Mouse (Mus musculus) mesoderm, embryonic 11.5 days (tissue): ENCODE results near the gene Hoxc12.

ENCODE experiments used
- DNase-seq: peaks from one replicate; pipeline ENCODE4 v3.0.0-alpha.2; 2012; ENCODE audit warnings: low read depth, low spot score

Gene Hoxc12

DNA sequence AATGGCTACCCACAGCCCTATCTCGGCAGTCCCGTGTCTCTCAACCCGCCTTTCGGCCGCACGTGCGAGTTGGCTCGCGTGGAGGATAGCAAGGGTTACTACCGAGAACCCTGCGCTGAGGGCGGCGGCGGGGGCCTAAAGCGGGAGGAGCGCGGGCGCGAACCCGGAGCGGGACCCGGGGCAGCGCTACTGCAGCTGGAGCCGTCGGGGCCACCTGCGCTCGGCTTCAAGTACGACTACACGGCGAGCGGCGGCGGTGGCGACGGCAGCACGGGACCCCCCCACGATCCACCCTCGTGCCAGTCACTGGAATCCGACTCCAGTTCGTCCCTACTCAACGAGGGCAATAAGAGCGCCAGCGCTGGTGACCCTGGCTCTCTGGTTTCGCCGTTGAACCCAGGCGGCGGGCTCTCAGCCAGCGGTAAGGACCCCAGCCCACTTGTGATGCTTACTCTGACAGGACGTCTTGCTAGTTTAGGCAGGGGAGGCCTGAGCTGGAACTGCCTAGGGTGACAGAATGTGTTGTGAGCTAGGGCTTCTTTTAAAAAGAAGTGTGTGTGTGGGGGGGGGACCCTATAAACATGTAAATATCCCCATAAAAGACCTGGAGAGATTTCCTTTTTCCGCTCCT, 594 bp downstream of the Hoxc12 start:
- DNase-seq, result no peak

DNA sequence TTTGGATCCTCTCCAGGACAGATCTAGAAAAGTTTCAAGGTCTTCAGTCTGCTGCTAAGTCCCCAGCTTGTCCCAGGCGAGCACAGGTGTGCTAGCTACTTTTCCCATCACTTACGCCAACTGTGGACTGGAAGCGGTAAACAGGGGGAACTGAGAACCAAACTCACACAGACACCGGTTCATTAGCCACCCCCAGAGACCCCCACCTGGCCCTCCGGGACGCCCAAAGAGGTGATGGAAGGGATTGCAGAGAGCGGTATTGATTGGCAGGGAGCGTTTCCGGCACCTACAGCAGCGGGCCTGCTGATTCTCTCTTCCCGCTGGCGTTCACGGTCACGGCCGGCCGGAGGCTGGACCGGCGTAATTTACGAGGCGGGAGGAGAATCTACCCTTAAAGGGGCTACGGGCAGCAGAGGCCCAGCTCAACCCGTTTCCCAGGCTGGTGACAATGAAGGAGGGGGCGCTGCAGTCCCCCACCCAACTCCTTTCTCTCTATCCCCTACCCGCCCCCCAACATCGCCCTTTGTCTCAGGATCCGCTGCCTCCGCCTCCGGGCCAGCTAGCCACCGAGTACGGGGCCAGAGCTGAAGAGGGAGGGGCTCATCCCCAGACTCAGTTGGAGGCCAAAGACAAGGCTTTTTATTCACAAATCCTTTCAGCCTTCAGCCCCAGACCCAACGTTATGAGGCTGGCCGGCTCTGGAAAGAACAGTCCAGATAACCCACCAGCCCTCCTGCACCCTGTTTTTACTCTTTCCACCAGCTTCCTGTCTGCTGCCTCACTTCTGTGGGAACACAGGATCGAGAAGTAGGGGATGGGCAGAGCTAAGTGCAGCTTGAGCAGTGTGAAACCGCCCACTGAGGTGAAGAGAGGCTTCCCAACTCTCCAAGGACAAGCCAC, 2.9 kb downstream of the Hoxc12 start:
- no peak for DNase-seq

DNA sequence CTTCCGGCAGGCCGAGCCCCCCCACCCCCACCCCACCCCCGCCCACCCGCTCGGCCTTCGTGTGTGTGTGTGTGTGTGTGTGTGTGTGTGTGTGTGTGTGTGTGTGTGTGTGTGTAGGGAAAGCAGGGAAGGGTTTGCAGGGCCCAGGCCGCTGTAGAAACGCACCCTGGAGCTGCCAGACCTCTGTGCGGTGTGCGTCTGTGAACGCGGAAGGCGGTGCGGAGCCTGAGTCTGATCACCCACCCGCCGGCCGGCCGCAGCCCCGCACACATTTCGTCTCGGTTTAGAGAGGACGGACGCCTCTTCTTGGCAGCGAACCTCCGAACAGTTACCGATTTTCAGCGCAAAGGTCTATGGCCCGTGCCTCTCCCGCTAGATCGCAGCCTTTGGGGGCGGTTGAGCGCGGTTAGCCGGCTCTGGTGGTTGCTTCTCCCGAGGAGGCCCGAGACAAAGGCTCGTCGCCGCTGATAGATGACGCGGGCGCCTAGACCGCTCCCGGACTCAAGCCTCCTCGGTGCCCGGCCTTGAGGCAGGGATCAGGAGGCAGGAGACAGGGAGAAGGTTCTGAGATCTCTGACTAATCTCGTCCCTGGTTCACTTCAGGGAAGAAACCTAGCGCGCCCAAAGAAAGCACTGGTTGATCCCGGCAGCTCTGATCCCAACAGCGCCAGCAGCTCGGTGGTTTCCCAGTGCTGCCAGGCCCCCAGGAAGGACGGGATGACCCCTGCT, 6.3 kb downstream of the Hoxc12 start:
- DNase-seq, result no peak

DNA sequence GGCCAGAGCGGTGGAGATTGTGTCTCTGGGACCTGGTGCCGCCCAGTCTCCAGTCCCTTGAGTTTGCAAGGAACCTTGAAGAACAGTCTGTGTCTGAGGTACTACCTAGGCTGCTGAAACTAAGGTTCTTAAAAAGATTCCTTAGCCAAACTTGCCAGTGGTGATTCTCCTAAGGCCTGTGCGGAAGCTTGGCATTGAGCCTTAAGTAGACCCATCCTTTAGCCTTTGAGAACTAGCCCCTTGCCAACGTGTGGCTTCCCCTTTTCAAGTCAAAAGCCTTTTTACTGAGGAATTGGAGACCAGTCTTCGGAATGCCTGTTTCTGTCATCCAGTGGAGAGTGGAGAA, 6.9 kb downstream of the Hoxc12 start:
- DNase-seq, result no peak

DNA sequence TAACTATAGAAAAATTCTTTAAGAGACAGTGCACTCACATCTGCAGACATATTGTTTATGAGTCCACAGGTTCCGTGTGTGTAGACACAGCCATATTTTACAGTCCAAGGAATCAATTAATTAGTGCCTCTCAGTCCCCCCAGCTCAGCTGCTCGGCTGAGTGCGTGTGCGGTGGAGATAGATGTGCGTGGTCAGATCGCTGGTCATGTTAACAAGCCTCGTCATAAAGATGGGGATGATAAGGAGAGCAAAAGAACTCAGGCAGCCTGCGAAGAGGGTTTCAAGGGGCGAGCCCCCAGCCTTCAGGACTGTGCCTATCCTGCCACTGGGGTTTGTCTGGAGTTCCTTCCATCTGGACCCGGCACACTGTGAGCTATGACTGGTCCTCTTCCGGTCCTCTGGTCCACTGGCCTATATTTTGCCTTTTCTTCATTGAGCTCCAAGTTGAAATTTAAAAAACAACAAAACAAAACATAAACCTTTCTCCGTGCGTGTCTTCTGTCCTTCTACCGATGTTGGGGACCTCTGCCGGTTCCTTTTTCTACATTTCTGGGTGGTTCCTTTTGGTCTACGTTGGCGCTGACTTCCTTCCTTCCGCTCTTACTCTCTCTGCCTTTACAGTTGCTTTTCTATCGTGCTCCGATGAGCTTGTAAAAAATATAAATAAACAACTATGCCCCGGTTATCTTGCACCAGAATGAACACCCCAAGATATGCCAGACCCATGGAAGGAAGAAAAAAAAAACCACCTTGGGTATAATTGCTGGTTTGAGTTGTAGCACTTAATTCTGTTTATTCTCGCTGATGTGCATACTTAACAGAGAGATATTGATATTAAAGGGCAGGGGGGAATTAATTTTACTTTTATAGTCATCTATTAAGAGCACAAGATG, 8.9 kb downstream of the Hoxc12 start:
- no peak for DNase-seq

DNA sequence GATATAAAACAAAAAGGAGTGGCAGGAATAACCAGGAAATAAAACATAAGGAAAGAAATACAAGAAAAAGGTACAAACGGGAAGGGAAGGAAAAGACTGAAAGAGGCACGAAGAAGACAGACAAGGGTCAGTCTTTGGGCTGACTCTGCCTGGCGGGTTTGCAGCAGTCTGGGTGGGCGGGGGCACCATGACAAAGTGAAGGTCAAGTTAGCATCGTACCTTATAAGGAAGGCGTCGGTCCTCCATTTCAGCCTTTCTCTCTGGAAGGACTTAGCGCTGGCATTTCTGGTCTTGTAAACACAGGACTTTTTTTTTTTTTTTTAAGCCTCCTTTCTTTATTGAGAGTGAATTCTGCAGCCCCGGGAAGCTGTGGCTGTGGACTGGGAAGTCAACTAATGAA, 10.7 kb downstream of the Hoxc12 start:
- DNase-seq, result no peak

DNA sequence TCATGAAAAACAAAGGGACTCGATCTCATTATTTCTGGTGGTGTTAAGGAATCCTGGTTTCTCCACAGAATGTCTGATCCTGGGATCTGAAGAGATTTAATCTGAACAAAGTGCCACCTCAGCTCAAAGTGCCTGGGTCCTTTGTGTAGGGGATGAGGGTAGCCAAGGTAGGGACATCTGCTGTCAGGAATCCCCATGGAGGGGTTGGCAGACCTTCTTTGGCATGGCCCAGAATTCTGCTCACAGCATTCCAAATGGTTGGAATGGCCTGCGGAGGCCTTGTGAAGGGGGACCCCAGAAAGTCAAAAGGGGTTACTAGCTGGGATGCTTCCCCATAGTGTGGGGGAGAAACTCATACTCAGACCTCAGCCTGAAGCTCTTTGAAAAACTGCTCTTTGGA, 12.3 kb downstream of the Hoxc12 start:
- DNase-seq, result no peak

DNA sequence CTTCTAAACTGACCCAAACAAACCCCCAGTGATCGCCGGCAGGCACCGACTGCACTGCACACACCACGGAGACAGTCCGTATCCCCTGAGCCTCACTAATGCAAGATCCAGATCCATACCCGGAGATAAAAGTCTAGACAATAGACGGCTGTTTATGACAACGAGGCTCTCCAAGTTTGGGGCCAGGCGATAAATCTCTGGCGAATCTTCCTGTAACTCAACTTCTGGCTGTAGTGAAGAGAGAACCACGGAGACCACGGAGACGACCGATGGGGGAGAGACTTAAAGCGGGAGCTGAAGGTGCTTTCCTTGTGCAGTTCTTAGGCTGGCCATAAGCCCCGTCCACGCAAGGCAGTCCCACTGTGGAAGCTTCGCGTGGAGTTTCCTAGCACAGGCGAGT, 13.1 kb downstream of the Hoxc12 start:
- DNase-seq, result no peak

DNA sequence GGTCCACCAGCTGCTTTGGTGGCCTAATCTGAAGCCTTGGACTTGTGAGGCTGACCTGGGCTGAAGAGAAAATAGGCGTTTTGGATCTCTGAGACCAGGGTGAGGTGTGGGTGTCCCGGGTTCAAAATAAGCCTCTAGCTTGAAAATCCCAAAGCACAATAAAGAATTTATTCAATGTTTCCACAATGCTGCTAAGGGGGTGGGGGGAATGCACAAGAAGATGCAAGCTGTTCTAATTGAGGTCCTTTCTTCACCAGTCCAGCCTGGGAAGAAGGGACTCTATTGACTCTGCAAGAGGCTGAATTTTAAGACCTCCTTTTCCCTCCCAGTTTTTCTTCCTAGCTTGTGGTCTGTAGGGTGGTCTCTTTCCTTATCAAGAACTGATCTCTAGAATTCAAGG, 14.3 kb downstream of the Hoxc12 start:
- DNase-seq, result no peak

DNA sequence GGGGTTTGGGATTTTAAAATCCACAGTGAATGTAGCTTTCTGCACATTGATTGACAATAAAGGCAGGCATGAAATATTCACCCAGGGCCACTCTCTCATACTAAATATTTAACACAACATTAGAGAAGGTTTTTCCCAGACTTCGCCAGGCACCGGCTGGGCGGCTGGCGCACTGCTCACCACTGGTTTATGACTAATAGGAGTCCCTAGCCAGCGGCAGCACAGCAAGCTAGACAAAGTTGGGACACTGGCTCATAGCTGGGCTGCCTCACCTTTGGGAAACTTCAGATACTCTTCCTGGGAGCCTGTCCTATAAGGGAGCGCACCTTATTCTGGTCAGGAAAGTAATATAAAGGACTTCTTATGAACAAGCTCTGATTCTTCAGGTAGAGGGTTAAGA, 17.0 kb downstream of the Hoxc12 start:
- DNase-seq, result no peak

DNA sequence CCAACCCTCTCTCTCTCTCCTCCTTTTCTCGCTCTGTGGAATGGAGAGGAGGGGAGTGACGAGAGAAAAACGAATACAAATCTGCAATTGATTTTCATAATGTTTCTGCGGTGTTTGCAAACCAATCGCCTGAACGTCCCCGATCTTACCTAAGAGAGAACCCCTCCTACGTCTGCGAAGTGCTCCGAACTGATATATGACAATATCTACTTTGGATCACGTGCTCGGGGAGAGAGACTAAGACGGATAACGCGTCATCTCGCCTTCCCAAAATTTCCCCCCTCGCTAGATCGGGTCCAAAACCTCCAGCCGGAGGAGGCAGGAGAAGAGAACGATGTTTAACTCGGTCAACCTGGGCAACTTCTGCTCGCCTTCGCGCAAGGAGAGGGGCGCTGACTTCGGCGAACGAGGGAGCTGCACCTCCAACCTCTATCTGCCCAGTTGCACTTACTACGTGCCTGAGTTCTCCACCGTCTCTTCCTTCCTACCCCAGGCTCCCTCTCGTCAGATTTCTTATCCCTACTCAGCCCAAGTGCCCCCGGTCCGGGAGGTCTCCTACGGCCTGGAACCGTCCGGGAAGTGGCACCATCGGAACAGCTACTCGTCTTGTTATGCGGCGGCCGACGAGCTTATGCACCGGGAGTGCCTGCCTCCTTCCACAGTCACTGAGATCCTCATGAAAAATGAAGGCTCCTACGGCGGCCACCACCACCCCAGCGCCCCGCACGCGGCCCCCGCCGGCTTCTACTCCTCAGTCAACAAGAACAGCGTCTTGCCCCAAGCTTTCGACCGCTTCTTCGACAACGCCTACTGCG, 17.8 kb downstream of the Hoxc12 start, which contains the start of gene Hoxc11:
Gene Hoxc11 (plus strand): TSS at position 236 of the 815 bp plus-strand sequence.
- peak; percentile 41 for DNase-seq

DNA sequence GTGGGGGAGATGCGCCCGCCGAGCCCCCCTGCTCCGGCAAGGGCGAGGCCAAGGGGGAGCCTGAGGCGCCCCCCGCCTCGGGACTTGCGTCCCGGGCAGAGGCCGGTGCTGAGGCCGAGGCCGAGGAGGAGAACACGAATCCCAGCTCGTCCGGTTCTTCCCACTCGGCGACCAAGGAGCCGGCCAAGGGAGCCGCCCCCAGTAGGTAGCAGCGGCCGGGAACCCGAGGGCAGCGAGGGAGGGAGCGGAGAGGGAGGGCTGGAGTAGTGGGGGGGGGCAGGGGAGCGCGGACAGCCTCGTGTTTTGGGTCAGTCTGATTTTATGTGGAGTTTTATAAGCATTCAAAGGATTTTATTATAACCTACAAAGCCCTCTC, 18.4 kb downstream of the Hoxc12 start:
- DNase-seq, result no peak

DNA sequence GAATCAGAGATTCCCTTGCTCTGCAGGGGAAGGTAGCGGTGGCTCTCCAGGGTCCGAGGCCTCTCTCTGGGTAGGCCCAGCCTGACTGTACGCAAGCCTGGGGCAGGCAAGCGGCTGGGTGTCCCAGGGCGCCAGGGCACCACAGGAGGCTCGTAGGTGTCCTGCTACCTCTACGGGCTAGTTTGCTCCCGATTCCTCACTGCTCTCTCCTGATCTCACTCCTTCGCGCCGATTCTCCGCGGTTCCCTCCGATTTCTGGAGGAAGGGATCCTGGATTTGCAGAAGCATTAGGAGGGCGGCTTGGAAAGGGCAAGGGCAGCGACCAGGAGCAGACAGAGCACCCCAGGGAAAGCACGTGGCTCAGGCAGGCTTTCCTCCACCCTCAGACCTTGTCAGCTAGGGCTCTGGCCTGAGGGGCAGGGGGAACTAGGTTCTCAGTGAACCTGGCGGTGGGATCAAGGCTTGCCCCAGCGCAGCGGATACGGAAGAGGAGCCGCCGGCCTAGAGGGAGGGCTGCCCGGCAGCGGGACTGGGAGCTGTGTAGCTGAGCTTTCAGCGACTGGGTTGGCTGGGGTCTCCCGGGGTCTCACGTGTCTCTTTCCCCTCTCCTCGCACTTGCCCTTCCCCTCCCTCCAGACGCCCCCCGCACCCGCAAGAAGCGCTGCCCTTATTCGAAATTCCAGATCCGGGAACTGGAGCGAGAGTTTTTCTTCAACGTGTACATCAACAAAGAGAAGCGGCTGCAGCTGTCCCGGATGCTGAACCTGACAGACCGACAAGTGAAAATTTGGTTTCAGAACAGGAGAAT, 19.5 kb downstream of the Hoxc12 start:
- no peak for DNase-seq

DNA sequence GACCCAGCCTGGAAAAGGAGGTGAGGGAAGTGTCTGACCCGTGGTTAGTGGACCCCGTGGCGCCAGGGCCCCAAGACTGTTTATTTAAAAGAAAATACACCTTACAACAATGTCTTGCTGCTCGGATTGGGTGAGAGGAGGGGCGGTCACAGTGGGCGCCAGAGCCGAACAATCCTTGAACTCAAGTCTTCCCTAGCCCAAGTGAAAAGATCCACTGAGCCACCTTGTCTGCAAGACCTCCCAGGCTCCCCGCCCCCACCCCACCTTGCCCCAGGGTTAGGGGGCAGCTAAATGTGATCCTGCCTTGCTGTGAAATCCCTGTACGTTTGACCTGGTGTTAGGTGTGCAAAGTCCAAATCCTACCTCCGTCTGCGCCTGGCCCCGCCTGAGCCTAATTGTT, 20.3 kb downstream of the Hoxc12 start:
- DNase-seq, result no peak

DNA sequence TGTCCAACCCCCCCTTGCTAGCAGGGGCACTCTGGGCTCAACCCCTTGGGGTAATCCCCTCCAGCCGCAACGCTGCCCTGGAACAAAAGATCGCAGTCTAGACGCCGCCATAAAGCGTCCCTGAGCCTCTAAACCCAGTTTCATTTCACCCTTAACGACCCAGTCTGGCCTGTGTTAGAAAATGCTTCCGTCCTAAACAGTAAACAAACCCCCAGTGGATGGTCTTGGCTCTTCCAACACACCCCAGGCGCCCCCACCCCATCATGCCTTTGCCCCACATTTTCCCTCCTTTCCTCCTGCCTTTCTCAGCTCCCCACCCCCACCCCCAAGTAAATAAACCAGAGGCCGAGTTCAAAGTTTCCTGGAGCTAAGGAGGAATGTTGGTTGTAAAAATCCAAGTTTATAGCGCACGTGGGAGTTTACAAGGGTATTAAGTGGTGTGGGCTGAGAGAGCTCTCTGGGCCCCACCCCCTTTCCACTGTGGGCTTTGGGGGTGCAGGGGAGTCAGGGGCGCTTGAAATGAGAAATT, 23.2 kb downstream of the Hoxc12 start:
- no peak for DNase-seq

DNA sequence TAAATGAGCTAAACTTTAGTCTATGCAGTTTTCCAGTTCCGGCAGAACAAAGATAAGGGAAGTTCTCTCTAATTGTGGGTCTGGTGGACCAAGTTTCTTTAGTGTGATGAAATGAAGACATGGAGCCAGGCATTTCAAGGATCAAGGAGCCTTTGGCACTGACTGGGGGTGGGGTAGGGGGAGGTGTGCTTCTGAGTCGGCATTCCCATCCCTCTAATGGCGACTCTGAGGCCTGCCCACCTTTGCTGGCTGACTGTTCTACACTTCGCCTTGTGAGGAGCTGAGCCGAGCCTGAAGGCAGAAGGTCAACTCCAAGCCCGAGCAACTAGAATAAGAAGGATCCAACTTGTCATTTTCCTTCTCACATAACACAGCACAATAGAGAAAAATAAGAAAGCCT, 25.2 kb downstream of the Hoxc12 start:
- no peak for DNase-seq

DNA sequence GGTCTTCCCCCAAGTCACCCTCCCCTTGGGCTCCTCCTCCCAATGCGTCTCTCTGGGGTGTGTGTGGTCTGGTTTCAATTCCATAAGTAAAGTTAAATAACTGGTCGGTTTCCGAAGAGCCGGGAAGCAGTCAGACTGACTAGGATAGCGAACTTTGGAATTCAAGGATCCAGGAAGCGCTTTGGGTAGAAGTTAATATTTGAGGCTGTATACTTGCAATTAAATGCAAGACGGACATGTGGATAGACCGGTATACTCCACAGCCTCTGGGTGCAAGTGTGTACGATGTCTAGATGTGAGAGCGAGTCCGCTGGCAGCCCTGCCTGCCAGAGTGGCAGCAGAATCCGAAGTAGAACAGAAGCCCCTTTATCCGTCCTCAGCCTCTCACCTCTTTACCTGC, 25.9 kb downstream of the Hoxc12 start:
- DNase-seq, result no peak

DNA sequence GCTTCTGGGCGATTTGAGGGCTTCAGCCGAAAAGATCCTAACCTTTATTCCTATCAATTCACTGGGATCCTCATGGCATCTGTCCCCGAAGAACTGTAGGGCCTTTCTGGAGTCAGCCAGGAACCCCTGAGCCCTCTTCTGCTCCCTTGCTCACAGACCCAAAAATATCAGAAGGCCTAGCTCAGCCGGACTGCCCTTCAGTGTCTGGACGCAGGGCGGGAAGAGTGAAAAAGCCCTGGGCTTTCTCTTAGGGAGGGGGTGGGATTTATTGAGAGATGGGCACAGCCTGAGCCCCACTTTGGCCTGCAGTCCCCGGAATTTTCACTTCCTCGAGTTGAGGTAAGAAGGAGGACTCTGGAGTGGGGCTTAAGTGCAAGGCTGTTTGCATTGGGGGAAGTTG, 26.7 kb downstream of the Hoxc12 start:
- DNase-seq, result no peak
